Mouse (Mus musculus): Measurements from ENCODE around the gene Nop53. TPM values are rescaled to one million over a fixed set of nuclear protein-coding genes. Genes with fewer than 3 reads are reported as not detected.
A peak's percentile ranks its signal among the peaks of the same experiment; 100 is the strongest.

Gene Nop53
- total and polyA plus RNA-seq, 2 experiments from 2014 or later: 82.8 to 143 TPM

DNA sequence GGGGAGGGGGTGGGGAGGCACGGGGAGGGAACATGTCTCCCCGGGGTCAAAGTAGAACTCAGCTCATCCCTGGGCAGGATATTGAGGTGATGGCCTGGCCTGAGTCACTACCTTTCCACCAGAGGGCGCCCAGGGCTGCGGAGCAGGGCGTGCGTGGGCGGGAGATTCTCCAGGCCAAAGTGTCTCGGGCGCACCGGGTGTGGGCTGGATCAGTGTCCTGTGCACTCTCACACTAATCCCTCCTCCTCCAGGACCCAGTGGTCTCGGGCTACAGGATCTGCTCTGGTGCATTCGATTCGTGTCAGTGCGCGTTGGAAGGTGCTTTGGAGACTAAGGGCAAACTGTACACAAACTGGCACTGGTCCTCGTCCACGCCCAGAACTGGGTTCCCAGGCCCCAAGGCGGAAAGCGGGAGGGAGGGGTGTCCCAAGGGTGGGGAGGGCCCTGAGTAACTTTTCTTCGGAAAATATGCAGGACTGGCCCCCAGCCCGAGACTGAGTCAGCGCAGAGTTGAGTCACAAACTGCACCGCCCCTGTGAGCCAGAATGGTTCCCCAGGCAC, 2.6 kb upstream of the Nop53 start:
- H3K27me3 ChIP-seq (ENCODE audit: insufficient read depth, low read length): no peaks in the 10 kb centered on the region
- H3K36me3 ChIP-seq (ENCODE audit: insufficient read depth, low read length): 0 out of 2 replicates have a peak, but pooled peaks cover 6% of the 10 kb centered on the region
- WGBS: 3% methylated on average over 23 of the region's 23 CpGs
- no peaks in the 10 kb centered on the region for H3K9me3 ChIP-seq (ENCODE audit: low read length)
- peak; percentile 73 for TF ChIP-seq CTCF (IDR thresholded peaks at IDR 0.05)
- H3K4me3 ChIP-seq (ENCODE audit: low read depth, low read length): no peak overlapping the region
- peak overlapping the region; percentile 27; the same call in 1 of the 2 replicates for H3K4me2 ChIP-seq (ENCODE audit: low read depth, low read length, poor library complexity, severe bottlenecking)
- H3K4me1 ChIP-seq (ENCODE audit: insufficient read depth, low read length): no peaks in the 10 kb centered on the region
- peak; percentile 63 for DNase-seq (ENCODE audit: low spot score)
- H3K9ac ChIP-seq (replicated peaks; ENCODE audit: low read length, poor library complexity, severe bottlenecking): no peak overlapping the region
- H3K27ac ChIP-seq (ENCODE audit: low read depth, low read length): no peak overlapping the region
- no peak for ATAC-seq (ENCODE audit: low FRiP score)

DNA sequence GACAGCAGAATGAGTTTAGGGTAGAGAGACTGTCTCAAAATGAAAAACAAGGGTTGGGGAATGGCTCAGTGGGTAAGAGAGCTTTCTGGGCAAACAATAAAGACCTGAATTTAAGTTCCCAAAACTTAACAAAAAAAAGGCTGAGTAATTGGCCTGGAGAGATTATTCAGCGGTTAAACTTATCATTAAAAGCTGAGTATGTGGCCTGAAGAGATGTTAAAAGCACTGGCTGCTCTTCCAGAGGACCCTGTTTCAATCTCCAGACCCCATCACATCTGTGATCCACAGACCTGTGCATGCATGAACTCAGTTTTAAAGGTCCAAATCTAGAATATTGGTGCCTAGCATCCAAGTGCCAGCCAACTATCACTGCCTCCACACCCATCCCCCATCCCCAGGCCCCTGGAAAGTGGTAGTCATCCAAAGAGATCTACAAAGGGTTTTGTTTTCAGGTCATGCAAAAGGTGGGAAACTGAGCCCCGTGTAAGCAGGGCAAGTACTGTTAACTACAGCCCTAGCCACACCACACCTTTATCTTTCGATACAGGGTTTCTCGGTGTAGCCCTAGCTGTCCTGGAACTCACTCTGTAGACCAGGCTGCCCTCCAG, 1.9 kb upstream of the Nop53 start:
- no peak overlapping the region for H3K27ac ChIP-seq (ENCODE audit: low read depth, low read length)
- no peak overlapping the region for H3K4me2 ChIP-seq (ENCODE audit: low read depth, low read length, poor library complexity, severe bottlenecking)
- no peaks in the 10 kb centered on the region for H3K27me3 ChIP-seq (ENCODE audit: insufficient read depth, low read length)
- H3K4me3 ChIP-seq (ENCODE audit: low read depth, low read length): no peak overlapping the region
- DNase-seq (ENCODE audit: low spot score): no peak
- H3K4me1 ChIP-seq (ENCODE audit: insufficient read depth, low read length): no peaks in the 10 kb centered on the region
- no peaks in the 10 kb centered on the region for H3K9me3 ChIP-seq (ENCODE audit: low read length)
- H3K36me3 ChIP-seq (ENCODE audit: insufficient read depth, low read length): peaks cover 7% of the 10 kb centered on the region; the same call in 1 of the 2 replicates
- no peak for TF ChIP-seq CTCF (IDR thresholded peaks at IDR 0.05)
- no peak overlapping the region for H3K9ac ChIP-seq (replicated peaks; ENCODE audit: low read length, poor library complexity, severe bottlenecking)
- no peak for ATAC-seq (ENCODE audit: low FRiP score)
- 44% methylated on average over 4 of the region's 4 CpGs for WGBS

DNA sequence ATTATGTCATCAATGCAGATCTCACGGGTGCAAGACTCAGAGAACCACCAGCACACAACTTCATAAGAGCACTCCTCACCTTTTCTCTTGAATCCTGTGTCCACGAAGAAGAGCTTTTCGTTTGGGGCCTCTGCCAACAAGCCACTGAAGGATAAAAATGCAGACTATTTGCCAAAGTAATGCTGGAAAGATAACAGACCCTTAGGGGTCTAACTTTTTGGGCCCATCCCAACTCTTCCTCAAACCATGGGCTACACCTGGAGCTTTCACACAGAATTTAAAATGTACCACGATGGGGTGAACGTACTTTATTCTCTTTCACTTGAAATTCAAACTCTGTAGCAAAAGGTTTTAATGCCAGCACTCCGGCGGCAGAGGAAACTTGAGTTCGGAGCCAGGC, 663 bp downstream of the Nop53 start:
- ATAC-seq (ENCODE audit: low FRiP score) (no peak), DNase-seq (ENCODE audit: low spot score) (no peak)
- H3K27ac ChIP-seq (ENCODE audit: low read depth, low read length): peak overlapping the region; percentile 94; the same call in 1 of the 2 replicates
- peak overlapping the region; percentile 67 for H3K4me3 ChIP-seq (ENCODE audit: low read depth, low read length)
- H3K27me3 ChIP-seq (ENCODE audit: insufficient read depth, low read length): no peaks in the 10 kb centered on the region
- 8% methylated on average over 8 of the region's 8 CpGs for WGBS
- peak overlapping the region; percentile 80 for H3K4me2 ChIP-seq (ENCODE audit: low read depth, low read length, poor library complexity, severe bottlenecking)
- H3K36me3 ChIP-seq (ENCODE audit: insufficient read depth, low read length): peaks cover 33% of the 10 kb centered on the region
- no peak for TF ChIP-seq CTCF (IDR thresholded peaks at IDR 0.05)
- H3K9me3 ChIP-seq (ENCODE audit: low read length): no peaks in the 10 kb centered on the region
- no peaks in the 10 kb centered on the region for H3K4me1 ChIP-seq (ENCODE audit: insufficient read depth, low read length)
- H3K9ac ChIP-seq (replicated peaks; ENCODE audit: low read length, poor library complexity, severe bottlenecking): peak overlapping the region; percentile 79

DNA sequence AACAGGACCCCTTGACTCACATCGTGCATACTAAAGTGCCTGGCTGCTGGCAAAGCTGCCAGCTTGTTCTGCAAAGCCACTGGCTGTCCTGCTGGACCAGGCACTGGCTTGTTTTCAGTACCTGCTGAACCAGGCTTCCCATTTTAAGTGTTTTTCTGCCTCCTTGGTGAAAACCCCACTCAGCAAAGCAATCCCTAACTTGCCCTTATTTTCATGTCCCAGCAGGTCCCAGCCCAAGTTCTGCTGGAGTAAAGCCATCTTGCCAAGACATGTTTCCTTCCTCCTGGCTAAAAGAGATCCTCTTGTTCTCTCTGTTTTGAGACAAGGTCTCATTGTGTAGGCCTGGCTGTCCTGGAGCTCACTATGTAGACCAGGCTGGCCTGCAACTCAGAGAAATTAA, 1.6 kb downstream of the Nop53 start:
- Histone ChIP-seq H3K27ac (ENCODE audit: low read depth, low read length) (no peak overlapping the region), H3K27me3 (ENCODE audit: insufficient read depth, low read length) (no peaks in the 10 kb centered on the region), H3K9me3 (ENCODE audit: low read length) (no peaks in the 10 kb centered on the region), H3K4me2 (ENCODE audit: low read depth, low read length, poor library complexity, severe bottlenecking) (no peak overlapping the region), H3K4me3 (ENCODE audit: low read depth, low read length) (no peak overlapping the region), H3K4me1 (ENCODE audit: insufficient read depth, low read length) (no peaks in the 10 kb centered on the region), H3K36me3 (ENCODE audit: insufficient read depth, low read length) (peaks cover 40% of the 10 kb centered on the region), H3K9ac (replicated peaks; ENCODE audit: low read length, poor library complexity, severe bottlenecking) (no peak overlapping the region)
- WGBS: 82% methylated on average over 1 of the region's 1 CpGs
- DNase-seq (ENCODE audit: low spot score) (no peak), ATAC-seq (ENCODE audit: low FRiP score) (no peak)
- no peak for TF ChIP-seq CTCF (IDR thresholded peaks at IDR 0.05)

DNA sequence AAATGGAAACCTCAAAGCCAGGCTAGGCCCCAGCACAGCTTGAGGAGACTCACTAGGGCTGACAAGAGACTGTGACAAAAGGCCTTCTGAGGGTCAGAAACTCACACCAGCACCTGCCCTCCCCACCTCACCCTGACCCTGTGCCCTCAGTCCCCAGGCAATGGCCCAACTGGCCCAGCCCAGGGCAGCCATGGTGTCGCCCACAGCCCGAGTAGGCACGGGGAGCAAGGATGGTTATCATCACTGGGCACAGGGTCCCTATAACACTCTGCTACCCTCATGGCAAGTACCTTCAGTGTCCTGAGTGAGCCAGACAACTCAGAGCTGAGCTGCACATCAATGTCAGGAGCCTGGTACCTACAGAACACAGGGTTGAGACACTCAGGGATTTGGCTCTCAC, 7.3 kb downstream of the Nop53 start:
- WGBS: 97% methylated on average over 3 of the region's 3 CpGs
- no peaks in the 10 kb centered on the region for H3K27me3 ChIP-seq (ENCODE audit: insufficient read depth, low read length)
- H3K27ac ChIP-seq (ENCODE audit: low read depth, low read length): no peak overlapping the region
- no peaks in the 10 kb centered on the region for H3K9me3 ChIP-seq (ENCODE audit: low read length)
- no peak for ATAC-seq (ENCODE audit: low FRiP score)
- H3K4me3 ChIP-seq (ENCODE audit: low read depth, low read length): no peak overlapping the region
- H3K36me3 ChIP-seq (ENCODE audit: insufficient read depth, low read length): peaks cover 60% of the 10 kb centered on the region
- no peak for TF ChIP-seq CTCF (IDR thresholded peaks at IDR 0.05)
- no peak for DNase-seq (ENCODE audit: low spot score)
- no peak overlapping the region for H3K4me2 ChIP-seq (ENCODE audit: low read depth, low read length, poor library complexity, severe bottlenecking)
- no peak overlapping the region for H3K9ac ChIP-seq (replicated peaks; ENCODE audit: low read length, poor library complexity, severe bottlenecking)
- H3K4me1 ChIP-seq (ENCODE audit: insufficient read depth, low read length): no peaks in the 10 kb centered on the region

DNA sequence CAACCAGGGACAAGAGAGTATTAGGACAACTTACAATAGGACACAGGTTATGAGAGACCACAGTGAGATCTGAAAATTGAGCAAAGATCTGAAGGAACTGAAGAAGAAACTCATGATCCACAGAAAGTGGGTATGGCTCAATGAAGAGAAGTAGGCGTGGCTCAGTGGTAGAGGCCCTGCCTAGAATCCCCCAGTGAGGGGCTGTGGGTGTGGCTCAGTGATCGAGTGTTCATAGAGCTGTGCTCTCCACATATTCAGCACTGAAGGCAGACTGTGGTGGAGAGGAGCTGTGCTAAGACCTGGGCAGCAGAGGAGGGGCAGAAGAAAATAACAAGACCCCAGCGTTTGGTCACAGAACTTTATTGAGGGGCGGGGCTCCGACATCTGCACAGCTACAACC, 8.4 kb downstream of the Nop53 start:
- Histone ChIP-seq H3K27ac (ENCODE audit: low read depth, low read length) (no peak overlapping the region), H3K4me3 (ENCODE audit: low read depth, low read length) (no peak overlapping the region), H3K4me2 (ENCODE audit: low read depth, low read length, poor library complexity, severe bottlenecking) (no peak overlapping the region), H3K4me1 (ENCODE audit: insufficient read depth, low read length) (no peaks in the 10 kb centered on the region), H3K27me3 (ENCODE audit: insufficient read depth, low read length) (no peaks in the 10 kb centered on the region), H3K9me3 (ENCODE audit: low read length) (no peaks in the 10 kb centered on the region), H3K36me3 (ENCODE audit: insufficient read depth, low read length) (peaks cover 56% of the 10 kb centered on the region), H3K9ac (replicated peaks; ENCODE audit: low read length, poor library complexity, severe bottlenecking) (no peak overlapping the region)
- DNase-seq (ENCODE audit: low spot score): no peak
- TF ChIP-seq CTCF (IDR thresholded peaks at IDR 0.05): no peak
- ATAC-seq (ENCODE audit: low FRiP score): no peak
- WGBS: 89% methylated on average over 5 of the region's 5 CpGs
